Mouse (Mus musculus): ENCODE data around the gene Rilp.

DNA sequence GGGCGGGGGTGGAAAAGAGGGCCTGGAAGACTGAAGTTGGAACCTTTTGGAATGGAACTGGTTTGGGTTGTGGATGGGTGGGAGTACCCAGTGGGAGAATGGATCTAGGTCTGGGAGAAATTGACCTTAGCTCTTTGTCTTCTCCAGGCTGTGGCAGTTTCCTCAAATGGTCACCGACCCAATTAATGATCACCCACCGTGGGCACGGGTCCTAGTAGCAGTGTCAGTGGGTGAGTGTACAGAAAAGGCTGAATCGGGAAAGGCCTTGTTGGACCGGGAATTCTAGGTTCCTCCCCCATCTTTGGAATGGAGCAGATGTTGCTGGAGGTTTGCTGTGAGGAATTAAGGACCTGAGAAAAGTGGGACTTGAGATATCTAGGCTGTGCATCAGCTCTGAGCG lies 41.5 kb upstream of the Rilp start:
- TF ChIP-seq CTCF (IDR thresholded peaks at IDR 0.05; ENCODE audit: low read depth, low read length) (no peak), GATA1 (IDR thresholded peaks at IDR 0.05; ENCODE audit: borderline replicate concordance, low read length) (no peak), POLR2AphosphoS5 (IDR thresholded peaks at IDR 0.05; ENCODE audit: insufficient replicate concordance, low read depth, low read length) (no peak), TAL1 (conservative IDR thresholded peaks at IDR 0.05; ENCODE audit: low read depth, low read length) (no peak), GATA2 (IDR thresholded peaks at IDR 0.05; ENCODE audit: borderline replicate concordance, low read depth, low read length) (no peak)

Data from G1E (cell line).